Mouse (Mus musculus) hindlimb bud, embryonic 11.5 days (tissue): ENCODE measurements around the gene Pycr1.

Experiments used
- DNase-seq: peaks from one replicate; pipeline ENCODE4 v3.0.0-alpha.2; 2012; ENCODE audit warnings: low read depth, low spot score; ENCODE audit errors: extremely low spot score

Pycr1 gene

DNA sequence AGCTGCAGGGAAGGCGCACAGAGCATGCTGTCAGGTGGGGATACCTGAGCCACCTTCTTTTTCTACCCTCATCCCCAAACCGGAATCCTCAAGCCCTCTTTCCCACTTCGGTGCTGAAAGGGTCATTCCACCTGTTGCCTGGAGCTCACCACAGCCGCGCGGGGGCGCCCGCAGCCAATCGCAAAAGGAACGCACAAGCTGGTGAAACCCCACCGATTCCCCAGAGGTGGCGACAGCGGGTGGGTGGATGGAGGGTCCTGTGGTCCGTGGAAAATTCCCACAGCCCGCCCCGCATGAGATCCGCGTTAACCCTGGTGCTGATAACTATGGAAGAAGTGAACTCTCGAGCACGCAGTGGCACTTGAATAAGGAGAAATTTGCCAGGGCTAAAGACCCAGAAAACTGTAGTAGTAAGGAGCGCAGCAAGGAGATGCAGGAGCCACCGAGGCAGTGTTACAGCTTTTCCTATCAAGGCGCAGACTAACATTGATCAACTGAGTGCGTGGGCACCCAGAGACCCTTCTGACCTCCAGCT, 15.4 kb upstream of the Pycr1 start:
- no peak for DNase-seq

DNA sequence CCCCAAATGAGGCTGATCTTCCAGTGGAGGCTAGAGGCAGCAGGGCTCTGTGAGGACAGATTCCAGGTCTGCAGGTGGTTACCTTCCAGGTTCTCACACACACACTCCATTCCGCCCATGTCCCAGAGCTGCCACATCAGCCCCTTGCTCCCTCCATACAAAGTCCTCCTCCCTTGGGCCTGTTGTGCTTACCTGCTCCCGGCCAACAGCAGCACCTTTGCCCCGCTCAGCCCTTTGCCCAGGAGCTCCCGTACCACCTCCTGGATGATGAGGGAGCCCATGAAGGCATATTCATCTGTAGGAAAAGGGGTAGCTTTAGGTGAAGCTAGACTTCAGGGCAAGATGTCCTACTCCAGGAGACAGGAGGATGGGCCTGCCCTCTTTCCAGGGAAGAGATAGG, 13.7 kb upstream of the Pycr1 start:
- no peak for DNase-seq

DNA sequence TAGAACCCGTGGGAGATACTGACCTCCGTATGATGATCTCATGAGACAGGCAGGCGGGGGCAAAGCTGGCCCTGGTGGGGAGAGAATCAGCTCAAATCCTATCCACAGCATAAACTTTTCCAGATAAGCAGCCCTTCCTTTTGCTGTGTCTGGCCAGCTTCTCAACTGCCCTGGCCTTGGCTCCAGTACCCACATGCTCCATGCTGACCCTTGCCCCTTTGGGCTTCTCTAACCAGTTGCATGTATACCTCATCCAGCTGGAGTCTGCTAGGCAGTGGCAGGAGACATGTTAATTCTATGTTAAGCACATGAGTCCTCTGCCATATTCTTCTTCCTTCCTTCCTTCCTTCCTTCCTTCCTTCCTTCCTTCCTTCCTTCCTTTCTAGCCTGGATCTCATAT, 11.2 kb upstream of the Pycr1 start:
- no peak for DNase-seq

DNA sequence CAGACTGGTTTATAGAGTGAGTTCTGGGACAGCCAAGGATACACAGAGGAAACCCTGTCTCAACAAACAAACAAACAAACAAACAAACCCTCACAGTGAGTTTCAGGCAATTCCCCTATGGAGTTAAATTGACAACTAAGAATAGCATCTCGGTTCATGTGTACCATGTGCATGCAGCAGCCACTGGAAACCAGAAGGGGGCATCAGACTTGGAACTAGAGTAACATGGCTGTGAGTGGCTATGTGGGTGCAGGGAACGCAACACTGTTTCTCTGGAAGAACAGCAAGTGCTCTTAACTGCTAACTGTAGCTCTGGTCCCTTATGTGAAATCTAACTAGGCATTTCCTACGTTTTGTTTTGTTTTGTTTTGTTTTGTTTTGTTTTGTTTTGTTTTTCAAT, 8.3 kb upstream of the Pycr1 start:
- DNase-seq = no peak

DNA sequence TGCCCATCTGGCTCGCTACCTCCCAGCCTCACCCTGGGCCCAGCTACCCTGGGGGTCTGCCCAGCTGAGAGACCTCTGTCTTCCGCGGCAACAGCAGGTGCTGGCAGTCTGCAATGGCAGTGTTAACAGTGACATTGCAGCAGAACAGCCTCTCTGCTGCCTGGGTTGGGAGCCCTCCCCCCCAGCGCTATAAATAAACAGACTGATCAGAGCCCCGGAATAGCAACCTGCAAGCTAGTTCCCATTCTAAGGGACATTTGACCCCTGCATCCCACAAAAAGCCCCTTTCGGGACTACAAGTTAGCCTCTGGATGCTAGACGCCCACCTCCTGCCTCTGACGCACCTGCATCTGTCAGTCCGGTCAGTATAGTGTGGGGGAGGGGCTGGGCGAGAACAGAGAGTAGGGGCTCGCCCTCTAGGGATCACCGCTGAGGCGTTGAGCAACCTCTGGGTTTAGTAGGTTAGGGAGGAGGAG, 4.5 kb upstream of the Pycr1 start, which contains the start of gene Myadml2:
Gene Myadml2 (minus strand): TSS at position 158 of the 476 bp plus-strand sequence.
- no peak for DNase-seq

DNA sequence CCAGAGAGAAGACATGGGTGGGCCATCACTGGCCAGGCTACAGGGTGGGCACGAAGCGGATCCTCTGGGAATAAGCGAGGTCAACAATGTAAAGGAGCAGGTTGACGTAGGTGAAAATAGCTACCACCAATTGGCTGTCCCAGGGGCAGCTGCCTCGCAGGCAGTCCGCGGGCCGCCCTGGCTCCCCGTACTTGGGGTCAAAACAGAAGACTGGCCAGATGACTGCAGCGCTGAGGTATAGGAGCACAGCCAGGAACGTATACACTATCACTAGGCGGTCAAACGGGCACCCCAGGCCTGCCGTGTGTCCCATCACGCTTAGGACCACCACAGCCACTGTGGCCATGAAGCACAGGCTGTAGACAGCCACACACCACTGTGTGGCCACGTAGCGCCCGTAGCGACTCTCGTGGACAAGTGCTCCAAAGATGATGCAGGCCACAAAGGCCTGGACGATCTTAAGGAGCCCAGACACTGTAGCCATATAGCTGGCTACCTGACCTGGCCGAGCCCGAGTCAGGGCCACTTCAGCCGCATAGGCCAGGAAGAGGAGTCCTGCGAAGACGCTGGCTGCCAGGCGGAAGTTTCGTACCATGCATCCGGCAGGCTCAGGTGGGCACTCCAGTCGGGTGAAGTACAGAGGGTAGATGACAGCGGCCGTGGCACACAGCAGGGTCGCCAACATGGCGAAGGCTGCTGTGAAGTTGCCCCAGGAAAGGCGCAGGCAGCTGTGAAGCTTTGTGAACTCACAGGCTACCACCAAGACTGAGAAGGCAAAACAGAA, 3.7 kb upstream of the Pycr1 start:
- no peak for DNase-seq

DNA sequence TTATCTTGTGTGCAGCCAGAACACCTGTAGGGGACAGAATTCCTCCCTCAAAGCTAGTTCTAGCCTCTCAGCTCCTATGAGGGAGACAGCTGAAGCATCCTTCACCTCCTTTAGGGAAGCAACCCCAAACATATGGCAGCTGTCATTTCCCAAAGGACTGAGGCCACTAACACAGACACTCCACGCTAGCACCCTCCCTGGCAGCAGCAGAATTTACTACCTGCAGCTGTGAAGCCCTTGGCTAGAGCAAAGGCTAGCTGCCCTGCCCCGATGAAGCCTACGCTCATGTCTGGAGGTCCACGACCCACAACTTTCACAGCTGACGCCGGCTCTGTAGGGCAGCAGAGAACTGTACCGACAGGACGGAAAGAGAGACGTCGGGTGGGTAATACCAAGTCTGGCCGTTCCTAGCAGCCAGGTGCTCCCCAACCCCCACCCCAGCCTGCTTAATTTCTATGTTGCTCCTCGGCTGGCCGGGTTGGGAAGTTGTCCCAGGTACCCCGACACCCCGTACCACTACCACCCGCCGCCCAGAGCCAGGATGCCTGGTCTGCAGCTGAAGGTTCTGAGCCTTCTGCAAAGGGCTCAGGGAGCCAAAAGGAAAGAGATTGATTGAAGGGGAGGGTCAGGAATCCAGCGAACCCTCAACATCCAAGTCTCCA, 499 bp downstream of the Pycr1 start:
- no peak for DNase-seq

DNA sequence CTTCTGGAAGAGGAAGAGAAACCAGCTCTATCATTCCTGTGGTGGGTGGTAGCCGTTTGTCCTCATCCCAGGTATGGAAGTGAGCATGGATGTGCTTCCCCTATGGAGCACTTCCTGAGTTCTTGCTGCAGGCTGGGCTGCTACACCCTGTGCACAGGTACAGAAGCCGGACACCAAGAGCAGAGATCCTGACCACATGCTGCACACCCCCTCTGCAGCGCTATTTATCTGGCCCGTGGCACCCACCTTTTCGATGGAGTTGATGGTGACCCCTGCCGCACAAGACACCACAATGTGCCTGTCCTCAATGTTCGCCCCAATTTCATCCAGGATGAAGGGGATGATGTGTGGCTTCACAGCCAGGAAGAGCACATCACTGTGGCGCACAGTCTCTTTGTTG, 1.7 kb downstream of the Pycr1 start:
- DNase-seq = no peak

DNA sequence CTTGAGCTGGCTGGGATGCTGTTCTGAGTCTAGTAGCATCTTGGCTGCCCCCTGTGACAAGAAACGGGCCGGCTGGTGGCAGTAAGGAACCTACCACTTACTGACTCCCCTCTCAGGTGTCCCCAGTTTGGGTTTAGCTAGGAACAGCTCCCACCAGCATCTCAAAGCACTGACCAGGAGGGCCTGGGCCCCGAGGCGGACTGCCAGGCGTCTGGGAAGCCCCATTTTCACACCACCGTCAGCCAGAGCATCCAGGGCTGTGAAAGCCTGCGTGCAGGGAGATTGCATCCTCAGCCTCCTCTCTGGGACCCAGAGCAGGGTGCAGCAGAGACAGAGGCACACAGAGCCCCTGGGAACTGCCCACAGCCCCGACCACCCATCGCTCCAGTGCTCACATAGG, 2.3 kb downstream of the Pycr1 start:
- DNase-seq = no peak

DNA sequence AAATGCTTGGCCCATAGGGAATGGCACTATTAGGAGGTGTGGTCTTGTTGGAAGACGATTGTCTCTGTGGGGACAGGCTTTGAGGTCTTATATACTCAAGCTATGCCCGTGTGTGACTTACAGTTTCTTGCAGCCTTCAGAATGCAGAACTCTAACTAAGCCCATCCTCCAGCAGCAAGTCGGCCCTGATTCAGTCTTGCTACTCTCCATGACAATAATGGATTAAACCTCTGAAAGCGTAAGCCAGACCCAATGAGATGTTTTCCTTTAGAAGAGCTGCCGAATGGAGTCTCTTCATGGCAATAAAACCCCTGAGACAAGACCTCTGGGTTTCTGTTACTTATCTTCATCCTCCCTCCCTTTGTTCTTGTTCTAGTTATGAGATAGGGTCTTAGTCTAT, 8.8 kb downstream of the Pycr1 start:
- no peak for DNase-seq

DNA sequence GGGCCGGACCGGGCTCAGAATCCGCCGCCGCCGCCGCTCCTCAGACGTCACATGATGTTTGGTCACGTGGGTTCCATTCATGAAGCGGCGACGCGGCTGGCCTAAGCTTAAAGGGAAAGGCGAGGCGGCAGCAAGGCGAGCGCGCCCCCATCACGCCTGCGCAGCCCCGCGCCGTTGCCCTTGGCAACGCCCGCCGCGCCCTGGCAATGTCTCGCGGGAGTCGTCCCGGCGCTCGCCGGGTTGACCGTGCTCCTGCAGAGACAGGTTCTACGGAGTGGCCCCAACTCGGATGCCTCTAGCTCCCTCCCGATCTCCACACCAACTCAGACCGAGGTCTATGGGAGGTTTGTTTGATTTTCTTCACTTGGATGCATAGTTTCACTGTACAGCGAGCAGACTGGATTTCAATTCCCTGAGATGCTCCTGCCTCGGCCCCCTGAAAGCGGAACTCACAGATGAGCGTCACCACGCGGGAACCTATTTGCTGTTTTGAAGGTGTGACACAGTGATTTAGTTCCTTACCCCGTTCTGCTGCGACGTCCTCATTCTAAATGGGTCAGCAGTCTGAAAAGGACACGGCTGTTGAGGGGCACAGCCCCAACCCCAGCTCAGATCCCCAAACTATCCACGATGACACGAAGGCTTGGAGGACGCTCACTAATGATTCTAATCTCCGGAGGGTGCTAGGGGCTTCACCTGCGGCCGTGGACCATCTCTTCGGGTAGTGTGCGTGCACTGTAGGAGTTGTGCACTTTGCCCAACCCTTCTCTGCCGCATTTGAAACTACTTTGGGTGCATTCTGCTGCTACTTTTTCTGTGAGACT, 9.8 kb downstream of the Pycr1 start, which contains the start of gene Mafg:
Gene Mafg (minus strand): TSS at position 81 of the 824 bp plus-strand sequence.
- peak; percentile 75 for DNase-seq

DNA sequence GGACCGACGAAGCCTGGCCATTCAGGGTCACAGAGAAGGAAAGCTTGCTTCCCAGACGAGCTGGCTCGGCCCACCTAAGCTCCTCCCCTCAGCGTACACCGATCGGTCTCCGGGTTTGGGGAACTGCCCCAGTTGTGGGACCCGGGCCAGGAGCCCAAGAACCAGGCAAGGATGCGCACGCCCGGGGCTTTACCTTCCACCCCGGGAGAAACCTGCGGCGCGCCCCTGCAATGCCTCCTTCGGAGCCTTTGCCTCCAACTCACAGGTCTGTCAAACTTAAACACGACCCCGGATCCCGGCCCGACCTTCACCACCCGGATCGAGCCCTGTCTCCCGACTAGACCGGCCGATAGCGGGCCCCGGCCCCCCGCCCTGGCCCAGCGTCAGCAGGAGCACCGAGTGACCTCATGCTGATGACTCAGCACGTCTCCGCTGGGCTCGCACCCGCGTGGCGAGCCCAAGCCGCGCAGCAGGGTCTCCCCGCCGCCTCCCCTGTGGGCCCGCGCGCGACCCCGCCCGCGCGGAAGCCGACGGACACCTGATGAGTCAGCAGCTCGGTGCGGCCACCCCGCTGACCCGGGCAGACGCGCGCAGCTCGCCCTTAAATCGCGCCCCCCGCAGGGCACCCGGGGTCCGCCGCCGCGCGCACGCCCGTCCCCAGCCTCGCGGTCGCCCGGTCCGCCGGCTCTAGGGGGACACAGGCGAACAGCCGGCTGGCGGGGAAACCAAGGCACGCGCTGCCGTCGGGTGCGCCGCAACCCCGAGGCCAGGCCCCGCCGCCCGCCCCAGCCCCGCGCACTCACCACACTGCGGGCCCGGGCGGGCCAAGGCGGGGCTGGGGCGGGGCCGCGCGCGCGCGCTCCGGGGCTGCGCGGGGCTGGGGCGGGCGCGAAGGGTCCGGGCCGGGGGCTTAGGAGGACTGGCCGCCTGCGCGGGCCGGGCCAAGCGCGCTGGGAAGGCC, 10.7 kb downstream of the Pycr1 start:
- no peak for DNase-seq

DNA sequence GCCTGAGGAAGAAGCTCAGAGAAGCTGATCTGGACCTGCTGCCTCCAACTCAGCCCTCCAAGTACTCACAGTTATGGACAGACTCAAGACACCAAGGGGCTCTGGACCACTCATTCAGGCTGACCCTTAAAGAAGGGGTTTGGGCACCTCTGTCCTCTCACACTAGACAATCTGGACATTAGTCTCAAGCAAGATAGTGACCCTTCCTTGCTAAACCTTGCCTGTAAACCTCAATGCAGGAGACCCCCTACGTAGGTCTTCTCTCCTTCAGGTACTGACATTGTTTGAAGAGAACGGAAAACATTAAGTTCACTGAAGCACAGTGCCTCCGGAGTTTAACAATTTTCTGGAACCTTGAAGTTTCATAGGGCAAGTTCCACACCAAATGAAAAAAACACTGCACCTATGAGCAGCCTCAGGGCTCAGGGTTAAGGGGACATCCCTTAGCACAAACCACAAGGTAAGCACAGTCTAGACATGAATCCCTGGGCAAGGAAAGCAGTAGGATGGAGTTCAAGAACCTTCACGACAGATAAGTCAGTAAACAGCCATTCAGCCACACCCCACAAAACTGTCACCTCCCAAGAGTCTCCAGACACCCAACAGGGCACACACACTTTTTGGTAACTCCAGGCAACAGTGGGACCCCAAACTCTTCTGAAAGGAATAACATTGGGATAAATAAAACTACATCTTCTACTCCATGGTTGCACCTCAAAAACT, 11.7 kb downstream of the Pycr1 start:
- no peak for DNase-seq

DNA sequence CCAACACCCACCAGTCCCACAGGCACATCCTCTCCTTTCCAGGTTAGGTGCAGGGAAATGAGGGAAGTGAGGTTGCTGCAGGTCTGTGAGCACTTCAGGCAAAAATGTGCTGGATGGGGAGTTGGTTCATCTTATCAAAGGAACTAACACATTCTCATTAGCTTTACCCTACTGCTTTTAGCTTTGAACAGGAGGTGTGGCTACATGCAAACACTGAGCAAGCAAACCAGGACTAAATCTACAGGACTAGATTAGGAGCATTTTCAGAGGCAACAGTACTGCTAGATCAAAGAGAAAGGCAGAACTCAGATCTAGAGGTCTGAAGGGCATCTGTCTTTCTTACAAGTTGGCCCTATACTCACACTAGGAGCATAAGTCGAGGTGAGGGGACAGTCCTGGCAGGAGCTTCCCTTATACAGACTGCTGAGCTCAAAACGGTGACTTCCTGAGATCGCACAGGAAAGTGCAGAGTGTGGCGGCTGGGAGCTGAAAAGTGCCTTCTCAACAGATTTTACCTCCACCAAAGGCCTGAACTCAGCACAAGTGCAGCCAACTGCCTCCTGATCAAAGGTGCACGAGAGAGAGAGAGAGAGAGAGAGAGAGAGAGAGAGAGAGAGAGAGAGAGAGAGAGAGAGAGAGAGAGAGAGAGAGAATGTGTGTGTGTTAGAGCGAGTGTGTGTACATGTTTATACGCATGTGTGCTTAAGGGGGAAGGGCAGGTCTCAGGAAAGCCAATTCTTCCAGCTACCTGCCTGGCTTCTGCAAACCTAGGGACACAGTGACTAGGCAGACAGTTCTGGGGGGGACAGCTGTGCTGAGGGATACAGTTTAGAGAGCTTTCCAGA, 12.5 kb downstream of the Pycr1 start:
- DNase-seq = no peak

DNA sequence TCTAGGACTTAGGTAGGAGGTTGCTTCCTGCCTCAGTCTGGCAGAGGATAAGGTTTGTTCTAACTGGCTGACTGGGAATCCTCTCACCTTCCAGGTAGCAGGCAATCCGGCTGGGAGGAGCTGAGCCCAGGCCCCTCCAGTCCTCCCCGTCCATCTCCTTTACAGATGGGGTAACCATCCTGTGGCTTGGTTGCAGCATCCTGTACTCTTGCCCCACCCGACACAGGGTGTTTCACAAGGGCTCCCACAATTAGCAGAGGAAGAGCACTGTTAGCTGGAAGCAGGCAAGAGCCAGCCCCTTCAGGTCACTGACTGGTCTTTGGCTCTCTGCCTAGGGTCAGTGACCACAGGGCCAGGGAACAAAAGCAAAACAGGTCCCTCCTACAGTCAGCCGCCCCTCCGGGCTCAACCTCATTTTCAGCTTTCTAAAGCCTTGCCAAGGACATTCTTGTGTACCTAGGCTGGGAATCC, 13.1 kb downstream of the Pycr1 start:
- no peak for DNase-seq

DNA sequence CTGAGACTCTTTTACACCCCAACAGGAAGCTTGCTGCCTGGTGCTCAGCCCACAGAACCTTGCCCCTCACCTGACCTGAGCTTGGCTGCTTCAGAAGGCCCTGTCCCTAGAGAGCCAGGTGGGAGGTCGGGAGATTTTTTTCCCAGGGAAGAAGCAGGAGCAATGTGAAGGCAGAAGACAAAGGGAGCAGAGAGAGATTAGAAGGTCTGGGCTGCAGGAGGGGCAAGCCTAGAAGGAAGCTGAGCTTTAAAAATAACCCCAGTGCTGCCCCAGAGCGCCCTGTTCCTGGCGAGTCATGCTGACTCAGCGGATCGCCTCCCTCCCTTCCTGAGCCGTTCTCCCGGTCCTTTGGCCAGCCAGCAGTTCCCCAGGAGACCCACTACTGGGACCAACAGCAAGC, 13.7 kb downstream of the Pycr1 start:
- no peak for DNase-seq

DNA sequence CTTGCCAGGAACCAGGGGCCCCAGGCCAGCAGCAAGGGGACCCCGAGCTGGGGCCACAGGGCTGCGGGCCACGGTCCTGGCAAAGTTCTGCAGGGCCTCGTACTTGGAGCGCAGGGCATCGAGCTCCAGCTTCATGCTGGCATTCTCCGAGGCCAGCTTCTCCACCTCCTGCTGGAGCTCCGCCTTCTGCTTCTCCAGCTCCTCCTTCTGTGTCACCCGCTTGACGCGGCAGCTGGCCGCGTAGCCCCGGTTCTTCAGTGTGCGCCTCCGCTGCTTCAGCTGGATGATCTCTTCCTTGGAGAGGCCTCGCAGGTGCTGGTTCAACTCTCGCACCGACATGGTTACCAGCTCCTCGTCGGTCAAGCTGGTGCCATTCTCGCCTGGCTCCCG, 14.2 kb downstream of the Pycr1 start:
- DNase-seq = no peak

DNA sequence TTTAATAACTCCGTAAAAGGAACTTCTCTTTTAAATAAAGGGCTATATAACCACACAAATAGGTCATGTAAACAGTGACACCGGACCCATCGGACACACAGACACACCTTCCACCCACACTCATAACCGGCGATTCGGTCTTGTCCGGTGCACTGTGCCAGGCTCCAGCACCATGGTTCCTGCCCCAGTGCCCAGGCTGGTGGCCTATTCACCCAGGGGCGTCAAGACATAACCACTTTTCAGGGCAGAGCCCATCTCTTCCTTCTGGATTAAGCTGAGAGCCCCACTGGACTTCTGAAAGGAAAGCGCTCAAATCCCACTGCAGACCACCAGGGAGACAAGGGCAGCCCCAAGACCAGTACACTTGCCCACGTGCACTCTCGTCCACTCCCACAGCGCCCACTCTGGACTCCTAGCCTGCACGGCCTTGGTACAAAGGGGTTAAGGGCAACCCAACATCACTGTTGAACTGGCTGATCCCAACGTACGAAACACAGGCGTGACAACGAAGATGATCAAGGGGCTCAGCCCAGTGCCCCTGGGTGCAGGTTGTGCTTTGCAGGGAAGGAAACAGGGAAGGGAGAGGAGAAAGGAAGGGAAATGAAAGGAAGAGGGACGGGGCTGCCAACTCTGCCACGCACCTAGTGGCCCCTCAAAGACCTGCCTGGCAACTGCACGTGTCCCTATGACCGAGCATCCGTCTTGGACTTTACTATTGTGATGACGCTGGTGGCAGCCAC, 14.8 kb downstream of the Pycr1 start:
- DNase-seq = no peak
